Mouse (Mus musculus) spleen, adult 2 months (tissue): ENCODE data around the gene Lyzl4. TPM values are rescaled to one million over a fixed set of nuclear protein-coding genes. Genes with fewer than 3 reads are reported as not detected.

ENCODE experiments used
- DNase-seq, 2 experiments: peaks; one replicate each; pipeline versions ENCODE4 v3.0.0 to v3.0.0-alpha.2; 2012 to 2021; ENCODE audit warnings: low spot score in 2 of 2, low read depth in 1 of 2
- H3K27ac ChIP-seq: fragments of 200-500 bp; 2 replicates; pipeline ENCODE4 v1.5.1; 2012; ENCODE audit warnings: low read length, inconsistent platforms; ENCODE audit not compliant: insufficient read depth
- H3K27me3 ChIP-seq: fragments of 200-500 bp; 2 replicates; pipeline ENCODE4 v1.6.1; 2012; ENCODE audit warnings: mild to moderate bottlenecking, moderate library complexity, low read length, inconsistent platforms; ENCODE audit not compliant: control insufficient read depth, insufficient read depth
- H3K36me3 ChIP-seq: fragments of 200-500 bp; 2 replicates; pipeline ENCODE4 v1.6.1; 2012; ENCODE audit warnings: mild to moderate bottlenecking, low read length, inconsistent platforms; ENCODE audit not compliant: control insufficient read depth, insufficient read depth
- H3K4me1 ChIP-seq: fragments of 200-500 bp; 2 replicates; pipeline ENCODE4 v1.6.1; 2011; ENCODE audit warnings: inconsistent platforms; ENCODE audit not compliant: control insufficient read depth, insufficient read depth, insufficient read length
- H3K4me3 ChIP-seq: fragments of 200-500 bp; 2 replicates; pipeline ENCODE4 v1.5.1; 2011; ENCODE audit warnings: mild to moderate bottlenecking, inconsistent platforms; ENCODE audit not compliant: insufficient read depth, insufficient read length; ENCODE audit errors: extremely low read depth
- CTCF ChIP-seq: fragments of 200-500 bp; IDR thresholded peaks from 2 replicates; pipeline ENCODE4 v1.5.1; 2011; ENCODE audit warnings: mild to moderate bottlenecking, inconsistent platforms; ENCODE audit not compliant: insufficient read depth, insufficient read length, insufficient replicate concordance; ENCODE audit errors: extremely low read depth
- POLR2A ChIP-seq: fragments of 200-500 bp; IDR thresholded peaks from 2 replicates; pipeline ENCODE4 v1.6.1; 2011; ENCODE audit warnings: low read depth, low read length, inconsistent platforms
- WGBS: fragments of 180-500 bp; shearing (Covaris S2); methylation state at CpG from one replicate; pipeline ENCODE4 v1.1.7; 2018; 5-methylcytosine and 5-hydroxymethylcytosine counted together
- polyA plus RNA-seq: library from polyadenylated mRNA; depleted of rRNA; stranded (reverse); fragments of >200 nt; gene quantifications from 2 replicates; pipeline ENCODE4 v1.2.3, GENCODE M21; 2012

Gene Lyzl4
- polyA plus RNA-seq, 1 experiment, result 0.11 TPM

GRCm38 (mm10) chr9:121563276-121563675 is 78.6 kb downstream of the Lyzl4 start:
- no peak for TF ChIP-seq POLR2A
- WGBS, result 89% methylated on average over 7 of the region's 7 CpGs
- DNase-seq, result no peak
- Histone ChIP-seq H3K27me3 (no peaks in the 10 kb centered on the region), H3K36me3 (no peaks in the 10 kb centered on the region), H3K27ac (no peak overlapping the region), H3K4me1 (no peaks in the 10 kb centered on the region), H3K4me3 (no peak overlapping the region)

DNA sequence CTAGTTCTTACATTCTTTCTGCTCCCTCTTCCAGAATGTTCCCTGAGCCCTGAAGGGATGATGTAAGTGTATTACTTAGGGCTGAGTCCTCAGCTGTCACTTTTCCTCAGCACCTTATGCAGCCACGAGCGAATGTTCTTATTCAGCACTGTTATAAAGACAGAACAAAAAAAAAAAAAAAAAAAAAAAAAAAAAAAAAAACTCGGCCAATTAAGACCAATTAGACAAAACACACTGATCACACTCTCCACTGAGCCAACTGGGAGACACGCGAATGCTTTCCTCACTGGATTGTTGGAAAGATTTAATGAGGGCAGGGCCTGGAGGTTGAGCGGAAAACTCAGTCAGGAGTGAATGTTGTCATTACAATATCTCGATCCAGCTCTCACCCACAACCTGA is 81.4 kb downstream of the Lyzl4 start:
- Histone ChIP-seq H3K4me3 (no peak overlapping the region), H3K4me1 (no peaks in the 10 kb centered on the region), H3K36me3 (no peaks in the 10 kb centered on the region), H3K27me3 (no peaks in the 10 kb centered on the region), H3K27ac (no peak overlapping the region)
- DNase-seq, result no peak
- whole genome bisulfite sequencing, result 86% methylated on average over 7 of the region's 7 CpGs
- TF ChIP-seq CTCF (no peak), POLR2A (no peak)

DNA sequence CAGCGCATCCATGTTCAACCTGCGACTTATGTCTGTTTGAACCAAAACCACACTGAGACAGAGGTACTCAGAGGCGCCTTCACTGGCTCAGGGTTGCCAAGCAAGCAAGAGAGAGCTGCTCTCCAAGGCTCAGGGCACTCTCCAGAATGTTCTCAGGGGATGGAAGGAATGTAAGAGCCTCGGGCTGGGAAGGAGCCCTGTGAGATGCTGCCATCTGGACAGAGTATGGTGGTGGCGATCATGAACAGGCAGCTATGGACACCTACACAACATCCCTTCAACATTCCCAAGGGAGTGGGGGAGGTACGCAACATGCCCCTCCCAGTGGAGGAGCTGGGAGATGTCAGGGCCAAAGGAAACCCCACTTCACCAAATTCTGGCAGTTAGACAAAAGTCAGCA is 83.7 kb downstream of the Lyzl4 start:
- Histone ChIP-seq H3K27ac (no peak overlapping the region), H3K4me3 (no peak overlapping the region), H3K36me3 (no peaks in the 10 kb centered on the region), H3K27me3 (no peaks in the 10 kb centered on the region), H3K4me1 (no peaks in the 10 kb centered on the region)
- DNase-seq, result no peak
- WGBS, result 84% methylated on average over 6 of the region's 6 CpGs
- TF ChIP-seq POLR2A (no peak), CTCF (no peak)

- WGBS, result 19% methylated on average over 5 of the region's 5 CpGs
Observed at GRCm38 (mm10) chr9:121556913-121557312, 85.0 kb downstream of the Lyzl4 start.

GRCm38 (mm10) chr9:121555395-121556000 is 86.4 kb downstream of the Lyzl4 start:
- no peaks in the 10 kb centered on the region for H3K36me3 ChIP-seq
- DNase-seq, result no peak
- no peaks in the 10 kb centered on the region for H3K4me1 ChIP-seq
- H3K27ac ChIP-seq, result no peak overlapping the region
- H3K4me3 ChIP-seq, result no peak overlapping the region
- WGBS, result 42% methylated on average over 9 of the region's 9 CpGs
- no peaks in the 10 kb centered on the region for H3K27me3 ChIP-seq
- TF ChIP-seq POLR2A, result no peak
- no peak for TF ChIP-seq CTCF

More at GRCm38 (mm10) chr9:121556913-121557312, 85.0 kb downstream of the Lyzl4 start:
- no peak for TF ChIP-seq CTCF
- TF ChIP-seq POLR2A, result no peak
- Histone ChIP-seq H3K36me3 (no peaks in the 10 kb centered on the region), H3K27ac (no peak overlapping the region), H3K4me3 (no peak overlapping the region), H3K27me3 (no peaks in the 10 kb centered on the region), H3K4me1 (no peaks in the 10 kb centered on the region)
- DNase-seq, result no peak

DNA sequence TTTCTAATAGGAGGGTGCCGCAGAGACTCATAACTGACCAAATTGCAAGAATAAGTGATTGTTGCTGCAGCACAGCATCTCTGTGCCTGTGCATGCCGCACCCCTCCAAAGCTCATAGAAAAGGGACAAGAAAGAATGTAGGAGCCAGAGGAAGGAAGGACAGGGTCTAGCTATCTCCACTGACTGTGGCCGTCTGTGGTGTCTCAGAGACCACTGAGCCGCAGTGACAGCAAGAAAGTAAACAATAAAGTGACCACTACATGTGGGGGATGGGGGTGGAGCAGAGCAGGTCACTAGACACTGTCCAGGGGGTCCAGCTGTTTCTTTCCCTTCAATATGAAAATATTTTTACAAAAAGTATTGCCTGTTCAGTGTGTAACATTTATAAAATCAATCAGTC is 88.3 kb downstream of the Lyzl4 start:
- TF ChIP-seq CTCF, result no peak
- no peak for TF ChIP-seq POLR2A
- no peak overlapping the region for H3K27ac ChIP-seq
- DNase-seq, result no peak
- 85% methylated on average over 4 of the region's 4 CpGs for WGBS
- no peaks in the 10 kb centered on the region for H3K4me1 ChIP-seq
- no peaks in the 10 kb centered on the region for H3K36me3 ChIP-seq
- no peaks in the 10 kb centered on the region for H3K27me3 ChIP-seq
- H3K4me3 ChIP-seq, result no peak overlapping the region

GRCm38 (mm10) chr9:121550327-121550771 is 91.5 kb downstream of the Lyzl4 start:
- Histone ChIP-seq H3K27me3 (no peaks in the 10 kb centered on the region), H3K36me3 (no peaks in the 10 kb centered on the region), H3K27ac (no peak overlapping the region), H3K4me3 (no peak overlapping the region), H3K4me1 (no peaks in the 10 kb centered on the region)
- WGBS, result 86% methylated on average over 5 of the region's 5 CpGs
- TF ChIP-seq CTCF (no peak), POLR2A (no peak)
- DNase-seq, result no peak
